Mouse (Mus musculus): ENCODE measurements at regions not wholly inside any gene's neighbourhood (a gene's known extent, or its start where the extent isn't known, plus 50 kb on each side); places are given as distances from the start of the nearest gene placed in this dataset.

- no peak overlapping the region for H3K27ac ChIP-seq (ENCODE audit: low read length)
- H3K4me3 ChIP-seq (ENCODE audit: low read length) = no peak overlapping the region
- no peaks in the 10 kb centered on the region for H3K9me3 ChIP-seq (replicated peaks; ENCODE audit: control insufficient read depth, low read length)
- peak overlapping the region; percentile 33; the same call in 1 of the 2 replicates for H3K4me2 ChIP-seq (ENCODE audit: low read depth, low read length)
- WGBS = 22% methylated on average over 21 of the region's 25 CpGs
- H3K4me1 ChIP-seq (ENCODE audit: control insufficient read depth, insufficient read depth, low read length) = peaks cover 8% of the 10 kb centered on the region
- no peak for ATAC-seq (replicated peaks; ENCODE audit: extremely low read depth, insufficient read depth, low FRiP score)
- H3K9ac ChIP-seq (ENCODE audit: low read length) = peak overlapping the region; percentile 35
- H3K36me3 ChIP-seq (ENCODE audit: control insufficient read depth, insufficient read depth) = no peaks in the 10 kb centered on the region
- no peaks in the 10 kb centered on the region for H3K27me3 ChIP-seq (ENCODE audit: control insufficient read depth, insufficient read depth, low read length)
Measured at GRCm38 (mm10) chr8:10805405-10806151, 202.7 kb downstream of the Irs2 start.

DNA sequence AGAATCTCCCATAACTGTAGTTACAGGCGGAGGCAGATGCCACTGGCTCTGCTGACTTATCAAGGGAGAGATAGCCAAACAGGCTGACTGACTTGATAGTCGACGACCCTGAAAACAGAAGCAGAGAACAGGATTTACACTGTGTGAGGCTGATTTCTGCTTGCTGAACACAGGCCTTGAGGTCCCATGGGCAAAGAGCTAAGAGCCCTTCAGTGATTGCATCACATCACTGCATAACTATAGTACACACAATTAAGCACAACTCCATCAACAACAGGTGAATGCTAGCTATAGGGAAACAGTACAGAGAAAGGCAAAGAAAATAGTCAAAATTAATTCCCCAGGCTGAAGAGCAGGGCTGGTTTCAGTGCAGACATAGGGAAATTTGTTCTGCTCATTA is 203.3 kb downstream of the Irs2 start:
- WGBS = 43% methylated on average over 3 of the region's 3 CpGs
- H3K9ac ChIP-seq (ENCODE audit: low read length) = no peak overlapping the region
- H3K27ac ChIP-seq (ENCODE audit: low read length) = no peak overlapping the region
- H3K36me3 ChIP-seq (ENCODE audit: control insufficient read depth, insufficient read depth) = no peaks in the 10 kb centered on the region
- no peak for ATAC-seq (replicated peaks; ENCODE audit: extremely low read depth, insufficient read depth, low FRiP score)
- H3K27me3 ChIP-seq (ENCODE audit: control insufficient read depth, insufficient read depth, low read length) = no peaks in the 10 kb centered on the region
- no peaks in the 10 kb centered on the region for H3K9me3 ChIP-seq (replicated peaks; ENCODE audit: control insufficient read depth, low read length)
- H3K4me1 ChIP-seq (ENCODE audit: control insufficient read depth, insufficient read depth, low read length) = peaks cover 8% of the 10 kb centered on the region
- no peak overlapping the region for H3K4me3 ChIP-seq (ENCODE audit: low read length)
- no peak overlapping the region for H3K4me2 ChIP-seq (ENCODE audit: low read depth, low read length)

GRCm38 (mm10) chr8:10802003-10802402 is 206.3 kb downstream of the Irs2 start:
- Histone ChIP-seq H3K27me3 (ENCODE audit: control insufficient read depth, insufficient read depth, low read length) (no peaks in the 10 kb centered on the region), H3K4me2 (ENCODE audit: low read depth, low read length) (no peak overlapping the region), H3K27ac (ENCODE audit: low read length) (no peak overlapping the region), H3K36me3 (ENCODE audit: control insufficient read depth, insufficient read depth) (no peaks in the 10 kb centered on the region), H3K9me3 (replicated peaks; ENCODE audit: control insufficient read depth, low read length) (no peaks in the 10 kb centered on the region), H3K4me3 (ENCODE audit: low read length) (no peak overlapping the region), H3K4me1 (ENCODE audit: control insufficient read depth, insufficient read depth, low read length) (peaks cover 8% of the 10 kb centered on the region), H3K9ac (ENCODE audit: low read length) (no peak overlapping the region)
- no peak for ATAC-seq (replicated peaks; ENCODE audit: extremely low read depth, insufficient read depth, low FRiP score)

DNA sequence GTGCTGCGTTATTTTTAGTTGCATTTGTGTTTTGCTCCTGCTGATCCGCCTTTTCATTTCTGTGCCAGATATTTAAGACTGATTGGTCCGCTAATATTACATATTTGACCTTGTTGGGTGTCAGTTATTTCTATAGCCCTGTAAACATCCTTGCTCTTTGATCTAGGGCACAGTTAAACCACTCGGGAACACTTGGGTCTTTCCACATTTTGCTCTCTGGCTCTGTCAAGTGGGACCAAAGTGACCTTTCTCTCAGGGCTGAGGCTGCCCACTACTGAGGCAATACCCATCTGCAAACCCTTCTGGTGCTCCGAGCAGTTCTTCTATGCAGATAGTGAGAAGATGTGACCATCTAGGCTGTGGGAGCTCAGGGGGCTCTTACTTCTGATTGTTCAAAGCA is 206.7 kb downstream of the Irs2 start:
- WGBS = 47% methylated on average over 5 of the region's 5 CpGs
- H3K9me3 ChIP-seq (replicated peaks; ENCODE audit: control insufficient read depth, low read length) = no peaks in the 10 kb centered on the region
- no peak for ATAC-seq (replicated peaks; ENCODE audit: extremely low read depth, insufficient read depth, low FRiP score)

DNA sequence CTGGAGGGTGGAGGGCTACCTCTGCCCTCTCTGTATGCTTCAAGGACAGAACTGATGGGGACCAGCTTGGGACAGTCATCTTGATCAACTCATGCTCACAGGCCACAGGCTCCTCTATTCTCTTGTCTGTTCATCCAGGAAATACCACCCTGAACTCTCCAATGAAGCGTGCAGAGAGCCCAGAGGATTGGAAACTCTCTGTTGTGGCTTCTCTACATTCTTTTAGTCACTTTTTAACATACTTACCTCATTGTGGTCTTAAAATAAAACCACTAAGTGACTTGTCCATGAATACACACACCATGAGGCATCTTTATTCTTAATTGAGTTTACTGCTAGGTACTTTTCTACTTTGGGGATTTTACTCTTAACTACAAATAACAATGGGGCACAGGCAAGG is 209.8 kb downstream of the Irs2 start:
- Histone ChIP-seq H3K9ac (ENCODE audit: low read length) (no peak overlapping the region), H3K4me1 (ENCODE audit: control insufficient read depth, insufficient read depth, low read length) (peaks cover 8% of the 10 kb centered on the region), H3K27ac (ENCODE audit: low read length) (no peak overlapping the region), H3K36me3 (ENCODE audit: control insufficient read depth, insufficient read depth) (no peaks in the 10 kb centered on the region), H3K4me3 (ENCODE audit: low read length) (no peak overlapping the region), H3K4me2 (ENCODE audit: low read depth, low read length) (no peak overlapping the region), H3K9me3 (replicated peaks; ENCODE audit: control insufficient read depth, low read length) (no peaks in the 10 kb centered on the region), H3K27me3 (ENCODE audit: control insufficient read depth, insufficient read depth, low read length) (no peaks in the 10 kb centered on the region)
- no peak for ATAC-seq (replicated peaks; ENCODE audit: extremely low read depth, insufficient read depth, low FRiP score)
- 78% methylated on average over 1 of the region's 1 CpGs for WGBS

More for the DNA sequence above, 206.7 kb downstream of the Irs2 start:
- peaks cover 8% of the 10 kb centered on the region for H3K4me1 ChIP-seq (ENCODE audit: control insufficient read depth, insufficient read depth, low read length)
- no peak overlapping the region for H3K4me3 ChIP-seq (ENCODE audit: low read length)
- H3K27ac ChIP-seq (ENCODE audit: low read length) = no peak overlapping the region
- H3K4me2 ChIP-seq (ENCODE audit: low read depth, low read length) = no peak overlapping the region
- H3K36me3 ChIP-seq (ENCODE audit: control insufficient read depth, insufficient read depth) = no peaks in the 10 kb centered on the region
- H3K27me3 ChIP-seq (ENCODE audit: control insufficient read depth, insufficient read depth, low read length) = no peaks in the 10 kb centered on the region
- no peak overlapping the region for H3K9ac ChIP-seq (ENCODE audit: low read length)

DNA sequence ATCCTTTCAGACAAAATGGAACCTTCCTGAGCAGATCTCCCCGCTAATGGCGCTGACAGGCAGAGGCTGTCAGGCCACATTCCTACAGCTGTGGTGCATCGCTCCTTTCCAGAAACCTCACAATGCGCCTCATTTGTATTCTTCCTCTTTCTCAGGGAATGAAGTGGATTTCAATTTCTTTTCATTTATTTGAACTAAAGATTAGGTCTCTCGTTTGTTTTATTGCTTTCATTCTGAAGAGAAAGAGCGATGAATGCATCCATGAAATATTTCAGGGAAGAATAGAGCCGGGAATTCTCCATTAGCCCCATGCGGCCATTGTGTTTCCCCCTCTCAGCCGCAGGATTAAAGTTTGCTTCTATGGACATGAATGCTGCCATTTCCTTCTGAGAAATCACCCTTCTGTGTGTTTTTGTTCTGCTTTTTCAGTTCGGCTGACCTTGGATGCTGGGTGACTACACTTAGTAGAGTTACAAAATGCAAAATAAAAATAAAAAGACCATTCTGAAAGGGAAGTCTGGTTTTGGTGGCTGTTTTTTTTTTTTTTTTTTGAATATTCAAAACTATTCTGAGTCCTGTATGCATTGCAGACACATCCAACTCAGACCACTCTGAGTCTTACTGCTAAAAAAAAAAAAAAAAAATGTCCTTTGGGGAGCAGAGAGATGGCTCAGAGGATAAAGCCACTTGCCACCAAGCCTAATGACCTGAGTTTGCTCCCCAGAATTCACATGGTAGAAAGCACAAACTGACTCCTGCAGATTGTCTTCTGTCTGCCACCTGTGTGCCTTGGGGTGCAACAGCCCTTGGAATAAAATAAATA is 213.7 kb downstream of the Irs2 start:
- Histone ChIP-seq H3K9me3 (replicated peaks; ENCODE audit: control insufficient read depth, low read length) (no peaks in the 10 kb centered on the region), H3K36me3 (ENCODE audit: control insufficient read depth, insufficient read depth) (no peaks in the 10 kb centered on the region), H3K4me3 (ENCODE audit: low read length) (no peak overlapping the region), H3K27ac (ENCODE audit: low read length) (no peak overlapping the region), H3K9ac (ENCODE audit: low read length) (no peak overlapping the region), H3K27me3 (ENCODE audit: control insufficient read depth, insufficient read depth, low read length) (no peaks in the 10 kb centered on the region), H3K4me2 (ENCODE audit: low read depth, low read length) (no peak overlapping the region), H3K4me1 (ENCODE audit: control insufficient read depth, insufficient read depth, low read length) (no peaks in the 10 kb centered on the region)
- WGBS = 70% methylated on average over 10 of the region's 10 CpGs
- no peak for ATAC-seq (replicated peaks; ENCODE audit: extremely low read depth, insufficient read depth, low FRiP score)

GRCm38 (mm10) chr8:10793670-10794366 is 214.4 kb downstream of the Irs2 start:
- no peak for ATAC-seq (replicated peaks; ENCODE audit: extremely low read depth, insufficient read depth, low FRiP score)
- Histone ChIP-seq H3K27ac (ENCODE audit: low read length) (no peak overlapping the region), H3K36me3 (ENCODE audit: control insufficient read depth, insufficient read depth) (no peaks in the 10 kb centered on the region), H3K9me3 (replicated peaks; ENCODE audit: control insufficient read depth, low read length) (no peaks in the 10 kb centered on the region), H3K4me1 (ENCODE audit: control insufficient read depth, insufficient read depth, low read length) (no peaks in the 10 kb centered on the region), H3K9ac (ENCODE audit: low read length) (no peak overlapping the region), H3K4me3 (ENCODE audit: low read length) (no peak overlapping the region), H3K4me2 (ENCODE audit: low read depth, low read length) (no peak overlapping the region), H3K27me3 (ENCODE audit: control insufficient read depth, insufficient read depth, low read length) (no peaks in the 10 kb centered on the region)
- WGBS = 95% methylated on average over 9 of the region's 9 CpGs

DNA sequence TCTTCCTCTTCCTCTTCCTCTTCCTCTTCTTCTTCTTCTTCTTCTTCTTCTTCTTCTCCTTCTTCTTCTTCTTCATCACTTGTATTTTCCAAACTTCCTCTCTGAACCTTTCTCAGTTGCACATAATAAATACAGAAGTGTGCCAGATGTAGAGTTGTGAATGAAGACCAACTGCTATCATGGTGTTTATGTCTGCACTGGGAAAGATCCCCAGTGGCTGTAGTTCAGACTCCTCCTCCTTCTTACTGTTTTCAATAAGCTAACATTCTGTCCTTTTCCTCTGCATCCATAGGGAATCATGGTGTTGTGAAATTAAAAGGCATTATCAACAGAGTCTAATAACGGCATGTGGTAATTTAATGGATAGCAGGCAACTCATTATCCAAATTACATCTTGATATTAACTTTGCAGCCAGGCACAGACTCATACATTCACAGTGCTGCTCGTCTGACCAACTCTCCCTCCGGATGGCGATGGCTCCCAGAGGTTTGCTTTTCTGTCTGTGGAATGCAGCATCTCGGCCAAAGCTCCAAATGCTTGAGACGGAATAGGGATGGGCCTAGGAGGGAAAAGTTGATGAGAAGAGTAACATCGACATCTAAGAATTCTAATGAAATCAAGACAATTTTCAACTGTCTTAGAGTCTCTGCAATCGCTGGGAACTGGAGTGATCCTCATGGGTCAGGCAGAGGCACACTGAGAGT is 219.6 kb downstream of the Irs2 start:
- WGBS = 61% methylated on average over 8 of the region's 8 CpGs
- H3K4me1 ChIP-seq (ENCODE audit: control insufficient read depth, insufficient read depth, low read length) = no peaks in the 10 kb centered on the region
- H3K4me2 ChIP-seq (ENCODE audit: low read depth, low read length) = no peak overlapping the region
- no peaks in the 10 kb centered on the region for H3K27me3 ChIP-seq (ENCODE audit: control insufficient read depth, insufficient read depth, low read length)
- no peak overlapping the region for H3K9ac ChIP-seq (ENCODE audit: low read length)
- no peak overlapping the region for H3K4me3 ChIP-seq (ENCODE audit: low read length)
- no peak for ATAC-seq (replicated peaks; ENCODE audit: extremely low read depth, insufficient read depth, low FRiP score)
- no peaks in the 10 kb centered on the region for H3K36me3 ChIP-seq (ENCODE audit: control insufficient read depth, insufficient read depth)
- no peak overlapping the region for H3K27ac ChIP-seq (ENCODE audit: low read length)
- no peaks in the 10 kb centered on the region for H3K9me3 ChIP-seq (replicated peaks; ENCODE audit: control insufficient read depth, low read length)

All from heart, embryonic 16.5 days (tissue).